Mouse (Mus musculus) layer of hippocampus, postnatal 25 days (tissue): ENCODE data around the gene Ubac1. TPM values are rescaled to one million over a fixed set of nuclear protein-coding genes. Genes with fewer than 3 reads are reported as not detected.

ENCODE experiments used
- DNase-seq, 2 experiments: peaks; one replicate each; pipeline ENCODE4 v3.0.0; 2022; ENCODE audit warnings: mixed read lengths in 2 of 2, low spot score in 1 of 2; ENCODE audit errors: extremely low spot score in 1 of 2
- total RNA-seq, 2 experiments: library from RNA; stranded (reverse); gene quantifications; 2 replicates each; pipeline ENCODE4 v1.2.3; 2021

Gene Ubac1
- total RNA-seq = 10 to 100 TPM; 58.1 to 68.6 TPM

DNA sequence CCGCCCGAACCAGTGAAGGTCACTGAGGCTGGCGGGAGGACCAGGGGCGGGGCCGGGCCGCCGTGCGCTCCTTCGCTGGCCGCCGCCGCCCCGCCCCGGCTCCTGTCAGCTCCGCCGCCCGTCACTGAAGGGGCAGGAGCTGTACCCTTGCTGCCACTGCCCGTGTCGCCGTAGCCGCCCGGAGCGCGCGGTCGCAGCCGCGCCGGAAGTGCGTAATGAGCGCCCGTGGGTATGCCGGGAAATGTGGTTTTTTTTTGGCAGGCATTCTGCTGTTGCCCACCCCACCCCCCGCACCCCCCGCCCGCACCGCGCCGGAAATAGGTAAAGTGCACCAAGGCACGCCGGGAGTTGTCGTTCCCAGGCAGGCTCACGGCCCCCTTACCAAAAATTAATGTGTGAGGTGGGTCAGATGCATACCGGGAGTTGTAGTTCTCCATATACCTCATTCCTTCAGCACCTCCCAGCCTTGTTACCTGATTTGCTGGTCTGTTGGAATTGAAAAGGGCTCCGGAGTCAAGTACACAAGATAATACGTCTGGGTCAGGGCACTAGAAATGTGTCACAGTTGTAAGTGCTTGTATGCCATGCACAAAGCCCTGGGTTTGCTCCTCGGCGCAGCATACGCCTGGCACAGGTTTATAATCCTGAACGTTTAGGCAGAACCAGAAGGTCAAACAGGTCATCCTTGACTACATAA is at the start of gene Ubac1:
Ubac1 (minus strand) TSS at position 187 of the 697 bp plus-strand sequence.
- DNase-seq = peak; percentile 75 to 80

DNA sequence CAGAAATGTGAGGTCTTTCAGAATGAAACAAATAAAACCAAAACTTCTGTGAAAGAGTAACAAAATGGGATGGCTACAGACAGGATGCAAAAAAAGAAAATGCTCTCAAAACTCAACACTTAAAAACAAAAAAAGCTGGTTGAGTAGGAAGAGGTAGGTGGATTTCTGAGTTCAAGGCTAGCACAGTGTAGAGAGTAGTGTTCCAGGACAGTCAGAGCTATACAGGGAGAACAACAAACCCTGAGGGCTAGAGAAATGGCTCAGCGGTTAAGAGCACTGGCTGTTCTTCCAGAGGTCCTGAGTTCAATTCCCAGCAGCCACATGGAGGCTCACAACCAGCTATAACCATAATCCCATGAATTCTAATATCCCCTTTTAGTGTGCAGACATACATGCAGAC is 47.0 kb upstream of the Ubac1 start:
- no peak for DNase-seq

DNA sequence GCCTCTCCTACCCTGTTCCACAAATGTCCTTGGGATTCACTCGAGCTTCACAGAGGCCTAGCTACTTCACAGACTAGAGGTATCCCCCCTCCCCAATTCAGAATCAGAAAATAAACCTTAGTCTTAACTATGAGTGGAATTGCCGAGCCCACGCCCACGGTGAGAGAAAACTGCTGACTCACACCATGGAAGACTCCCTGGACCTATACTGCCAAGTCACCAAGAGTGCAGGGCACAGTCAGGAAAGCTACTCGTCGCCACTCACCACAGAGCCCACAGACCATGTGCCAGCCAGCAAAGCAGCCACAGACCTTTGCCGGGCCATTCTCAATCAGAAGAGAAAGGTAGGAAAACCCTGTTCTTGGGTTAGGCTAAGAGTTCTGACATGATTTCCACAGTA is 46.6 kb upstream of the Ubac1 start:
- no peak for DNase-seq

DNA sequence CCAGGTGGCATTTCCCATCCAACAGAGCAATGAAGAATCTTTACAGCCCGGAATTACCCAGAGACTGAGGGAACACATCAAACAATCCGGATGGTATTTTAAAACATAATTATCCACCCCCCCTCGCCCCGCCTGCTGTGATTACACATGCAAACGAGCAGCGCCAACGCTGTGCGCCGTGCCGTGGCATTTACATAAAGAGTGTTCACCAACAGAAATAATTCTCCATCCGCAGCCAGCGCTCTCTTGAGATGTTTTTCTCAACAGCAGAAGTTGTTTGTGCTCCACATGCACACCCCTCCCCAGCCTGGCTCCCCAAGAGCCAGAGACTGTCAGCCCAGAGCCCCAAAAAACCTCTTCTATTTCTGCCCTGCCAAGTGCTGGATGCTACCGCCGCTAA is 45.0 kb upstream of the Ubac1 start:
- peak; percentile 28 to 49 for DNase-seq

DNA sequence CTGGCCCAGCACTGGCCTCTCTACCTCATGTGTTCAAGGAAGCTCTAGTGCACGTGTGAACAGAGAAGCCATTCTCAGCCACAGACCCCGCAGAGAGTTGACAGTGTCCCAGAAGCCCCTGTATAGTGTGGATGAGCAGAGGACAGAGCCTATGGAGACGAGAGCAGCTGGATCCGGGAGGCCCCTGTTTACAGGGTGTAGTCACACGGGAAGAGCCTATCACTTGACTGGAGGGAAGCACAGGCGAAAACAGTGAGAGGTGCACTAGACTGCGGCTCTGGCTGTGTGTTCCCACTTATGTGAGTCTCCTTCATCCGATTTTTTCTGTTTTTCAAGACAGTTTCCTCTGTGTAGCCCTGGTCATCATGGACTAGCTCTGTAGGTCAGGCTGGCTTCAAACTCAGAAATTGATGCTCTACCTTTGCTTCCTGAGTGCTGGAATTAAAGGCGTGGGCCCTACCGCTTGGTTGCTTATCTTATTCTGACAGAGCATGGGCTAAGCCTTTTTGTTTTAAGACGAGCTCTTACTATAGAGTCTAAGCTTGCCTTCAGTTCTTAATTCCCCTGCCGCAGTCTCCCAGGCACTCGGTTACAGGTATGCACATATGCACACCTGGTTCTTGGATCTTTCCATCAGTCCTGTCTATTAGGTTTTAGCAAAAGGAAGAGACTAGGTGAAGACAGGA is 41.3 kb upstream of the Ubac1 start:
- no peak for DNase-seq

DNA sequence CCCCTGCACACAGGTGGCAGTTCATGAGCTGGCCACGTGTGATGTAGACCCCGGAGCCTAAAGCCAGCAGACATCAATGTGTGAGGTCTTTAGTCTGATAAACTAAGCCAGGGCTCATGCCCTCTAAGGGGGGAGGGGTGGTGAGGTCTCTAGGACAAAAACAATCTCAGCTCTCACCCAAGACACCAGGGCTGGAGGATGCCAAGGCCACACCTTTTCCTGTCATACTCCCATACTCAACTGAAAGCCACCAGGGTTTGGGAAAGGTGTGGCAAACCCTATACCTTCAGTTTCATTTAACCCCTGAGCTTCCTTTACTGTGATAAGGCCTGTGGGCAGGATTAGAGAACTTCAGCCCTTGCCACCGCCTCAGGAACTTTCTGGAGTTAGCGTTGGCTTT is 40.7 kb upstream of the Ubac1 start:
- no peak for DNase-seq

DNA sequence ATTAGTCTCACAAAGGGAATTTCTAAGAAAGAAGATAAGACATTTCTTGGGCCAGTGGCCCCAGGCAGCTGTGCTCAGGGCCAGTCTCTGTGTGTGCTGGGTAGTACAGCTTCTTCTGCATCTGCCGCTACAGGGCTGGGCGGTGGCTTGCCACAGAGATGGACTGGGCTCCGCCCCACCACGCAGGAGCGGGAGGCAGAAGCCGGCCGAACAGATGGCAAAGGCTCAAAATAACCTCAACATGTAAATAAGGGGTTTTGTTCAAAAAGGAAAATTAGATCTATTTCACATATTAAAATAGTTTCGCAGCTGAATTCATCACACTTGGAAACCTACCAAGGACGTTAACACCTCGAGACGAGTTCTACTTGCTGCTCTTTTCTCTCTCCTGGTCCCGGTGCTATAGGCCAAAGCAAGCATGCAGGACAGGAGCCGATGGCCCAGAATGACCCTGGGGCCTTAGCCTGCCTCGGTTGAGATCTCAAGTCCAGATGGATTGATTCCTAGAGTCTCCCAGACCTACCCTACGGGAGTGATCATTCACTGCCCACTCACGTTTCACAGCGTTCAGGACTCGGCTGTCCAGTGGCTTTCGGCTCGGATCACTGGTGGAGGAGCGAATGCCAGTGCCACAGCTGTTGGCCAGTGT is 39.6 kb upstream of the Ubac1 start:
- DNase-seq = no peak

DNA sequence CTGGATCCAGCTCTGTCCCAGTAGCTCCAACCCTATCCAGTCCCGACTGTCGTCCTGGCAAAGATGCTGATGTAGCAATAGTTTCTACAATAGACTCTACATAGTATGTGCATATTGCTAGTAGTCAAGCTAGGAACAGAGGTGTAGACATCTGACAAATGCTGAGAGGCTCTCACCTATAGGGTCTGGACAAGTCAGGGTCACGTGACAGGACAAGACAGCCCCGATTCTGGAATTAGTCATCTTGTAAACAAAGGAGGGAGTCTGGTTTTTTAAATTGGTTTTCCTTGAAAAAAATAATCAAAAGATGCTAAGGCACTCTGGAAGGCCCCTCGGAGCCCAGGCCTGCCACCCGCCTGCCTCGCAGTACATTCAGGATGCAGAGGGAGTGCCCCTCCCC is 35.5 kb upstream of the Ubac1 start:
- DNase-seq = no peak

DNA sequence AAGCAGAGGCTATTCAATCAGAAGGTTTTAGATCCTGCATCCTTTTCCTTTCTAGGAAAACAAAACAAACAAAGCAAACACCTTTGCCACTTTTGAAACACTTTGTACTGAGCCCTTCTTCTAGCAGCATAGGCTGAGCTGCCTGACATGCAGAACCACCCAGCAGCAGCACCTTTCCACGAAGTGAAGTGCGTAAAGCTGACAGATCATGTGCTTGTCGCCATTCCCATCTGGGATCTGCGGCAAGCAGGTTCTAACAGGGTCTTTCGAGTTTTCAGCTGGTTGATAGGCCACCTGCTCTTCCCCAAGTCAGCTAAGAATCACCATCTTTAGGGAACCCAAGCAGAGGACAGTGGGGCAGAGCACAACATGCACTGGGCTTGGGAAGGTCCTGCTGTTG is 34.7 kb upstream of the Ubac1 start:
- no peak for DNase-seq

DNA sequence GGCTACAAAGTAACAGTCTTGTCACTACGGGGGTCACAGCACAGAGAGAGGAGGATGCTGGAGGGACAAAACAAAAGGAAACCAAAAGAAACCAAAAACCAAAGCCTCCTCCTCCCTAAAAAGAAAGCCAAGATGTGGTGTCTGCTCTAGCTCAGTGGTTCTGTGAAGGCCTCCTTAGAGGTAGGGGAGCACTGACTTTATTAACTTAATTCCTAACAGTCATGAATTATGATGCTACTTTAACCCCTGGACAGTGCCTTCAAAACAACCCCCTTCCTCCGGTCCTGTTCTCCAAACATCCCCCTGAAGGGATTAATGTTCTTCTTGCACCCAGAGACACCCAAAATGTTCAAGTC is 34.2 kb upstream of the Ubac1 start:
- no peak for DNase-seq

DNA sequence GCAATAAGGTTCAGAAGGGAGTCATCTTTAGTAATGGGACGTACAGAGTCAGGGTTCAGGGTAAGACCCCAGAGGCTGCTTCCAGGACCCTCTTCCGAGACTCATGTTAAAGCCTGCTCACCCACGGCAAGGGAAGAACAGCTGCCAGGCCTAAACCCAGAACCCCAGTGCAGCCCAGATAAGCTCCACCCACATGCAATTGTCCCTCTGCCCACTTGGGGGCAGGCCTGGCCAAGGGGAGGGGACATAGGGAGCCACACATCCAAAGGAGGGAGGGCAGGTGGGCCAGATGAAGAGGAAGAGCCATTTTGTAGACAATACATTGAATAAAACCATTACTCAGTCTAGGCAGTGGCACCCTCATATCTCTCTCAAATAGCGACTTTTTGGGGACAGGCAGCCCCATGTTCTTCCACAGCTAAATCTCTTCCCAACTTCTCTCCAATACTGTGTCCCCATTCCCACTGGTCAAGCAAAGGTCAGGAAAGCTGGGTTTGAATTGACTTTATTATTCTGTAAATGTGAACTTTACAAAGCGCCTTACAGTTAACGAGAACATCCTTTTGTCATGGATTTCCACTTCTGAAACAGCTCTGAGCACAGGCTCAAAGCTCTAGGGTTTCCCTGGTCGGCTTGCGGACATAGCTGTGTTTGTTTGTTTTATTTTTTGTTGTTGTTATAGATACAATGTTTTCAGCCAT is 33.6 kb upstream of the Ubac1 start:
- peak; percentile 31 to 54 for DNase-seq

DNA sequence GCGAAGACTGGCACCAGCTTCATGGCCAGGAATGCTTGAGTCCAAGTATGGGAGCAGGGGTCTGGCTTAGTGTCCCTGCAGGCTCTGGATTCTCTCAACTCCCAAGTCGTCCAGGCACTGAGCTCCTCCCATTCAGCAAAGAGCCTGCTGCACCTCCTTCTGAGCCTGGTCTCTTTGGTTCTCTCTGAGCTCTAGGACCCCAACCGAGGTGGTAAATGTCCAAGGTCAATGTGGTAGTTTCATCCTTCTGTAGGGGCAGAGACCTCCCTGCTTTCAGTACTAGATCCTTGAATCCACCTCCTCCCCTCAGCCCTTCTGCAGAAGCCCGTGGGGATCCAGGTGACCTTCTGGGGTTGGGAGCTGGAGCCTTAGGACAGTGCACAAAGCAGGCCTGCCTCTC is 31.3 kb upstream of the Ubac1 start:
- DNase-seq = no peak

DNA sequence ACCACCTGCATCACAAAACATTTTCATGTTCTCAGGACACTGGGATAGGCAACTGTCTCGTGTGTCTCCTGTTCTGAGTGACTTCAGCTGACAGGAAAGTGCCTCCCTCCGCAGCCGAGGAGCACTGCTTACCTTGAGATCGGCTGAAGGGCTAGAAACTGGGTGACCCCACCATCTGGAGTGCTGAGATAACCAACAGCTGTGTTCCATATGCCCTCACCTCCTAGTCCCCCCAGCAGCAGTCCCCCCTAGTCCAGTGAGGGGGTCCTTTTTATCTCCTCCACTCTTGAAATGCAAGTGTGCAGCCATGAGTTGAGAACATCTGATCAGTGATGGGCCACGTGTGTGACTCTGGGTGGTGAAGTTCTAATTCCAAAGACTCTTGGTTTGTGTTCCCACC is 27.3 kb upstream of the Ubac1 start:
- DNase-seq = no peak

DNA sequence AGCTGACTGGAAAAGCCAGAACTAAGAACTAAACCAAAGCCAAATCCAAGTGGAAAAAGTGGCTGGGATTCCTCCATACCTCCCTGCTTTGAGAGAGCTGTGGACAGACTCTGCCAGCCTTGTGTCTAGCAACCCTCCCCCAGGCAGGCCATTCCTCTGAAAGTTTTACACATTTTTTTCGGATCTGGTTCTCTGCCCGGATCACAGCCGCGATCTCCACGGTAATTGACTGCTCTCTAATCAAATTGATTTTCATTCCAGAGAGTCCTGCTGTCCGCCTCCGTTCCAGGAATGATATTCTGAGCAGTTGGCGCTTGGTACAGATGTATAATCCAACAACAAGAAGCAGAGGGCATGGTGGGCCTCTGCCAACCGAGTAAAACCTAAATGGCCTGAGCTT is 22.7 kb upstream of the Ubac1 start:
- DNase-seq = peak in 1 of 2 experiments; percentile 19

DNA sequence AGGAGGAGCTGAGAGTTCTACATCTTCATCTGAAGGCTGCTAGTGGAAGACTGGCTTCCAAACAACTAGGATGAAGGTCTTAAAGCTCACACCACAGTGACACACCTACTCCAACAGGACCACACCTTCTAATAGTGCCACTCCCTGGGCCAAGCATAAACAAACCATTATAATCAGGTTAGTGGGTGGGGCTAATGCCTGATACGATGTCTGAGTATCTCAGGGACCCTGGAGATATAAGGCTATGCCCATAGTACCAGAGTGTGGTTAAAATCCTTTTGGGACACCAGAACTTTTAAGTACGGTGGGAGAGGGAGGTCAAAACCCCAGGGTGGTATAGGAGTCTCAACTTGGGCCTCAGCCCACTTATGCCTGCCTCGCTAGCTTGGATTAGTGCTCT is 21.1 kb upstream of the Ubac1 start:
- no peak for DNase-seq

DNA sequence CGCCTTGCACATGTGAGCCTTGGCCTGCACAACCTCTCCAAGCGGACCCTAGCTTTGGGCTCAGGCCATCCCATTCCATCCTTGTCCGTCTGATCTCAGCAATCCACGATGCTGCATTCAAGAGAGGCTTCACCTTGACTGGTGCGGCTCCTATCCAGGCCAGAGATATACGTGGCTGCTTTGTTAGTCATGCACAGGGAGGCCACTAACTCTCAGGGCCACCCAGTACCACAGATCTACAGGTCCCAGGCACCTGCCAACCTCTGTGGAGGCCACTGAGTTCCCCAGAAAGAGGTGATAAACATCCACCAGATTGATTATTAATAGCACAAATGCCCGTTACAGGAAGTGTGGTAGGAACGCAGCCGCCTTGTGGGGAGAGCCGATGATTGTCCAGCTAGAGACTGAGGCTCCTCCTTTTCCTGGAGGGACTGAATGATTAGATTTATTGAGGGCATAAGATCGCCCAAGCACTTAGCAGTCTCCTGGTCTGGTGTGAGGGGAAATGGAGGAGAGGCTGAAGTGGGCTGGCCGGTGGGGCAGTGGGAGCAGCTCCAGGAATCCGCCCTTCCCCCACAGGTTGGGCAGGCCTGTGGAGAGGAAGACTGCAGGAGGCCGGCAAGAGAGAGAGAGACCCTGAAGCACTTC is 19.7 kb upstream of the Ubac1 start:
- no peak for DNase-seq

DNA sequence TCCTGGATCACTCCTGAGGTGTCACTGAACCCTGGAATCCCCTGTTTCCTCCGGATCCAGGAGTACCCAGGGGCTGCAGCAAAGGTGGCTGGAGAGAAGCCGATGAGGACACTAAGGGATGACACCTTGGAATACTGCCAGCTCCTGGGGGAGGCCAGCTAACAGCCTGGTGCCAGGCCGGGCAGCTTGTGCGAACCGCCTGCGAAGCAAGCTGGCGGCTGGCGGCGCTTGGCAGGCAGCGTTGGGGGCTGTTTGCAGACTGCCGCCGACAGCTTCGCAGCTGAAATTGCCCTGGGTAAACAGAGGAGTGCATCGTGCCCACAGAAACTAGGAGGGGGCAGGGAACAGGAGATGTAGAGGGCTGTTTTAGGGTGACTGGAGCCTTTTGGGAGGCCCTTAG is 18.4 kb upstream of the Ubac1 start:
- peak; percentile 54 to 57 for DNase-seq

DNA sequence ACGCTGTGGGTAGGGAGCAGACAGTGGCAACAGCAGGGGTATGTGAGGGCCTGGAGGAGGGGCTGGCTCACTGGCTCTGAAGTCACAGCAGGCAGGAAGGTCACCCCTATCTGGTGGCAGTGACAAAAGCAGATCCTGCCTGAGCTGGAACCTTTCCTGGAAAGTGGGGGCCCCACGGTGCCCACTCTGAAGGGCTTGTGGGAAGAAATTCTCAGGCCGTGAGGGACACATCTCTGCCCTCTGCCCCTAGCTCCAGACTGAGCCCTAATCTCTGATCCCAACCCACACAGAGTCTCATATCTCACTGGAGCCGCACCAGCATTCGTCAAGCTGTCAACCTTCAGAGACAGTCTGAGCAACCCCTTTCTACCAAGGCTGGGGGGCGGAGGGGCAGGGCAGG is 15.8 kb upstream of the Ubac1 start:
- no peak for DNase-seq

DNA sequence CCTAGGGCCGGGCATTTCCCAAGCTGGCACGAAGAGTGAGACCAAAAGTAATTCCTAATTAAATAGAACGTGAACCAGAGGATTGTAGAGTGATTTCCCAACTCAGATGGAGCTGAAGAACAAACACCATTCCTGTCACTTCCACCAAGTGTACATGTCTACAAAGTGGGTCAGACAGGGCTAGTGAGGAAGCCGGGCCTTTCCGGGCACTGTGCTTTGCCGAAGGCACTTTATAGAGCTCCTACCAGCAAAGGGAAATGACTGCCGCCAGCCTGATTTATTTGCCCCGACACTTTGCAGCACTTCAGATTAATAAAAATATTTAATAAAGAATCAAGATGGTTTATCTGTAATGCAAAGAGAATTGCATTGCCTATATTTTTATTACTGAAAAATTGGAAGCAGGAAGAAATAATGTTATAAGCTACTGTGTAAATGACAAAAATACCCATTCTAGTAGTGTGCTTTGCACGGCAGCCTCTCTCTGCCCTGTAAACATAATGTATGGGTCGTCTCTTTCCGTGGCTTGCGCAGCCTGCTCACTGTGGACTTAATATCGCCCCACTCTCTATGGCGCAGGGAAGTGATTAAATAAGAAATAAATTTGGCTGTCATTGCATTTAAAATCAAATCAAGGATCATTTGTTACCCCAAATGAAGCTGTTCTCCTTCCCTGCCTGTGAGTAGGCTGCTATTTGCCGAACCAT is 12.9 kb upstream of the Ubac1 start:
- no peak for DNase-seq

DNA sequence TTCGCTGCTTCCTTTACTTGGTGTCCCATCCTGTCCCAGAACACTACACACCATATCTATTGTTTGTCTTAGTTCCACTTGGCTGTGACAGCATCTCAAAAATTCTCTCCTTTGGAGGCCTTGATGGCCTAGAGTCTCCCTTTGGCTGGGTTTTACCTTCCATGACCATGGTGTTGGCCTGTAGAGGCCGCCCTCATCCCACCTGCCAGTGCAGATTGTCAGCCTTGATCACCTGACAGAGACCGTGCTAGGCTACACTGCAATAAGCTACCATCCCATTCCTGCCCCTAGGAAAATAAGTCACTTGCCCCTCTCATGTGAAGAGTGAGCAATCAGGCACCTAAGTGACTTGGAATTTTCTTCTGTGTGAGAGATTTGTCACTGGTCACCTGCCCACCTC is 8.7 kb upstream of the Ubac1 start:
- no peak for DNase-seq
